Mouse (Mus musculus): Measurements from ENCODE around the gene Rph3al.

The Rph3al gene

DNA sequence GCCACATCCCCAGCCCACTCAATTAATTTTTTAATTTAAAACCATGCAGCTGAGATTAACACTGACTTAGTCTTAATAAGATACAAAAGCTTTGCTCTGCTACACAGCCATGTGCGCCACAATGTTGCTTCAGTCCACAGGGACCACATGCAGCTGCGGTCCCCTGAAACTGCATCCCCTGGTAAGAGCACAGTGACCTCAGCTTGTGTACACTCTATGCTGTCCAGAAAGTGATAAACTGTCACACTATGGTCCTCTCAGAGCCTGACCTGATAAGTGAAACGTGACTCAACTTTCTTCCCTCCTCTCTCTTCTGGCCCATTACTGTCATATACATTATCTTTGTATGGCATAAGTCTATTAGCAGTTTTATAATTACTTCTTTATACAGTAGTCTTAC lies 12.2 kb upstream of the Rph3al start:
- no peak for DNase-seq (ENCODE audit: low read depth, low spot score)

DNA sequence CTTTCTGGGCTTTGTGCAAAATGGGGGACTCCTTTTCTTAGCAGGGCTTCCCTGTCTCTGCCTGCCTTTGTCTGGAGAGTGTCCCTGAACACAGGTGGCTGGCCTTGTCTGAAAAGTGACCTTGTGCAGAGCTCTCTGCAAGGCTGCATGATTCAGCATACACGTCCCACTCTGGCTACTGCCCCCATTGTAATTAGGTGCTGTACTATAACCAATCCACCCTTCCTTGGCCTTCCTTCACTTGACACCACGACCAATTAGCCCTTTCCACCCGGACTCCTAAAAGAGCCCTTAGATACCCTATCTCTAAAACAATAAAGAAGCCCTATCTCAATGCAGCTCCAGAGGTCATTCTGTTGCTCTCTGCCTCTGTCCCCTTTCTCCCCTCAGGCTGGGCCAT lies 10.6 kb upstream of the Rph3al start:
- no peak for DNase-seq (ENCODE audit: low read depth, low spot score)

DNA sequence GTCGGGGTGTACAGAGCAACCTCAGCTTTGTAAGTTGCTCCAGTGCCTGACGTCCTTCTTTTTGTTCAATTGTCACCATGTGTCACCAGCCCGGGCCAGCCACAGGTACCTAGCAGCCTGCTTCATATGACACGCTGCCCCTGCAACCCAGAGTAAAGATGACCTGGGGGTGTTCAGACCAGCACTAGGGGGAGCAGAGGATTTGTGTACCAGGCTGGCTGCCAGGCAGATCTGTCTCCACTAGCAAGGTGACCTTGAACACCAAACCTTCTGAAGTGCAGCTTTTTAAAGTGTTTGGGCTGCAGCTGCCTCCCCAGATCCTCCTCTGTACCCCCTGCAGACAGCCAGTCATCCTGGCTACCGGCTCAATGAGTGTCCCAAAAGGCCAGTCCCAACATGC lies 9.0 kb upstream of the Rph3al start:
- DNase-seq (ENCODE audit: low read depth, low spot score), result no peak

DNA sequence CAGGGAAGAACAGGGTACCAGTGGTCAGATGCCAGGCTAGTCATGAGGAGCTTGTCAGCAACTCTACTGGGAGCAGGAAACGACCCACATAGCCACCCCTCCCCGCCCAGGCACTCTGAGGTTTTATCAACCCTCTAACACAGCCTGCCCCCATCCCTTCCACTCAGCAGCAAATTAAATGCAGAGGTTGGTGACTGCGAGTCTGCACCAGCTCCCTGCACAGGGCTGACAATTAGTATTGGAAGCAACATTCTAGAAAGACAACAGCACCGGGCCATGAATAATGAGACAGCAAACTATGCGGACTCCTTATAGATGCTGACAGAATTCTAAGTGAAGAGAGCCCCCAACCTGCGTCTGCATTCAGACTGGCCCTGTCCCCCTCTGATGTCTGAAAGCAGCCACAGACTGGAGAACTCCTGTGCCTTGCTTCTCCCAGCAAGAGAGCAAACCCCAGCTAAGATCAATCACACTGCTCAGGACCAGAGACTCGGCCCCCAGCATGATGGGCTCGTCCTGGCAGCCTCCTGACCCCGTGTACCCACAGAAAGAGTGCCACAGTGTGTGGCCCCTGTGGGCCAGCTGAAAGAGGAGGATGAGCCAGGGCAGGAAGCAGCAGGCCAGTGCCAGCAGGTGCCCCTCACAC lies 7.7 kb upstream of the Rph3al start:
- DNase-seq (ENCODE audit: low read depth, low spot score), result no peak

DNA sequence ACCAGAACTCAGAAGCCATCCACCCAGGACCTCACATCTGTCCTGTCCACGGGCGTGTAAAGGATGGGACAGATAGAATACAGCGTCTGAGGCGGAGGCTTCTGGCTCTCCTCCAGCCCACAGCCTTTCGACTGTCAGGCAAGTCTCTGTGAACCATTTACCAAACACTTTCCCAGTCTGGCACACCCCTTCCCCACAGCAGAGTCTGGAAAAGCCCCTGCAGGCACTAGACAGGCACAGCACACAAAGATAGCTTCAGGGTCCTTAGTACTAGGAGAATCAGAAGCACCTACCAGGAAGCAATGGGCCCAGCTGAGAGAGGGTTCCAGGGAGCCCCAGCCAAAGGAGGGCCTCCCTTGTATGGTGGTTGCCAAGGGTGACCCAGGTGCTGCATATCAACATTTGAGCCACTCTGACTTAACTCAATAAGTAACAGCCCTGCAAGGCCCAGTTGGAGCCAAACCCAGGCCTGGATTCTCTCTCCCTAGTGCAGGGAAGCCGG lies 808 bp downstream of the Rph3al start:
- DNase-seq (ENCODE audit: low read depth, low spot score), result no peak

DNA sequence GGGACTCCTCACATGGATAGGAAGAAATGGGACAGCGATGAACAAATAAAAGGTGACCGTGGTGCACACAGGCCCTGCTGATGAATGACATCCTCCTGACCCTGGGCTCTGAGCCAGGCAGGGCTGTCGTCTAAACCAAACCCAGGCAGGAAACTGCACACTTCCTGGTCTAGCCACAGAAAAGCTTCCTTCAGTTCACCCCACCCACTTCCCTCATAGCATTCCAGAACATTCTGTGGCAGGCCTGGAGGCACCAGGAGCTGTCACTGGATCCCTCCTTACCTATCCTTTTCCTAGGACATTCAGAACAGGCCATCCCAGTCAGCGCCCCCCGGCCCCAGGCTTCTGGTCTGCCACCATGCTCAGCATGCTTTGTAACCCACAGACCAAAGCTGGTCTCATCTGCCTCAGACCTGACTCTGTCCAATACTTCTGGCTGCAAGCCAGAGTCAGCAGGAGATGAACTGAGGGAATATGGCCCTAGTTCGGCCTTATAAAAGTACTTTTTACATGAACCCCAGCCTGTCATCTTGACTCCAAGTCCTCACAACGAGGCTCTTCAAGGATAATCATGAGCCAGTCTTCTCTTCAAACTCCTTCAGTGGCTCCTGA lies 2.3 kb downstream of the Rph3al start:
- DNase-seq (ENCODE audit: low read depth, low spot score), result peak; percentile 67

DNA sequence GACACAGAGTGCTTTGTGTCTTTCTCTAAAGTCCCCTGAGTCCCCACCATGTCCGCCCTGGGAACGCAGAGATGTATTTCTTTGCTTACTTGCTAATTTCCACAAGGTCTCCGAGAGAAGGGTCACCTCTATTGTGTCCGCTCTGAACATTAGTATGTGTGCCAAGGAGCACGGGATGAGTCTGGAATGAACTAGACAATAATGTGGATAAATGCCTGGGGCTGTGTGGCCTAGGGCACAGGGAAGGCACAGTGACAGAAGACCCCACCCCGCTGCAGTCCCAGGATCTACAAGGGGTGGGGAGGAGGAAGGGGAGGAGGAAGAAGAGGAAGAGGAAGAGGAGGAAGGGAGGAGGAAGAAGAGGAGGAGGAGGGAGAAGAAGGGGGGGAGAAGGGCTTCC lies 3.8 kb downstream of the Rph3al start:
- no peak for DNase-seq (ENCODE audit: low read depth, low spot score)

DNA sequence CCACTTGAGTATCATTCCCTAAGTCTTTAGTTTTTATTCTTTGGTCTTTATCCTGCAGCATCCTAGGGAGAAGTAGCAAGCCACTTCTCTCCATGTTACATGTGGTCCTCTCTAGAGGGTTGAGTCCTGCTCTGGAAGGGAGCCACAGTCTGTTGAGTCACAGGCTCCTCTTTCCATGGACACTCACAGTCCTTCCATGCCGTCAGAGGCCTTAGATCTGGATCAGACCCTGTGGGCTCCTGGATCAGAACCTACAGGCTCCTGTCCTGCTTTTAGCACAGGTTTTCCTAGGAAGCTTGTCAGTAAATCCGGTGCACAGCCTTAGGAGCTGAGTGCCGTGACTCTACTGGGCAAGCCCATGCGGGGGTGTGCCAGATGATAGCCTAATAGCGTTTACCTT lies 4.9 kb downstream of the Rph3al start:
- peak; percentile 25 for DNase-seq (ENCODE audit: low read depth, low spot score)

DNA sequence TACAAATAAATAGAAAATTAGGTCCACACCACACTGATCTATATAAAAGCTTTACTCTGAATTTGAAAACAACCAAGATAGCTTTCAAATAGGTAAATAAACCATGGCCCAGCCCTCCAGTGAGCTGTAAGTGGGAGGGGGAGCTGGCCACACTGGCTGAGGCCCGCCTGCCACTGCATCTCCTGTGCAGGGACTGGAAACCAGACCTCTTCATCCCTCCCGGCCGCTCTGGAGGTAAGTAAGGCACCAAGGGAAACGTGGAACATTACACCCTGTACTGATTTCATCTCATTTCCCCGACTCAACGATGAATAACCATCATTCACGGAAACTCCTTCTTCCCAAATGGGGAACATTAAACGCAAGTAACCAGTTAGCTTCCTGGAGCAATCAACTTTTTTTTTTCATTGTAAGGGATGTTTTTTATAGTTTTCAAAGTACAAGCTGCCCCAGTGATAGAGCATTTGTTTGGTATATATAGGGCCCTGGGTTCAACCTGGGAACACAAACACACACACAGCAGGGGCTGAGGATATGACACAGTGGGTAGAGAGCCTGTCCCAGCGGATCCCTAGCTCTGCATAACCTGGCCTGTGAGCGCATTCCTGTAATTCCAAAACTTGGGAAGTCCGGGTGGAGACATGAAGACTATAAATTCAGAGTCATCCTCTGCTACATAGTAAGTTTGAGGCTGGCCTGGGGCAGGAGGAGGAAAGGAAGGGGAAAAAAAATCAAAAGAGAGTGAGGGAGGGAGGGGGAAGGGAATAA lies 7.1 kb downstream of the Rph3al start:
- no peak for DNase-seq (ENCODE audit: low read depth, low spot score)

DNA sequence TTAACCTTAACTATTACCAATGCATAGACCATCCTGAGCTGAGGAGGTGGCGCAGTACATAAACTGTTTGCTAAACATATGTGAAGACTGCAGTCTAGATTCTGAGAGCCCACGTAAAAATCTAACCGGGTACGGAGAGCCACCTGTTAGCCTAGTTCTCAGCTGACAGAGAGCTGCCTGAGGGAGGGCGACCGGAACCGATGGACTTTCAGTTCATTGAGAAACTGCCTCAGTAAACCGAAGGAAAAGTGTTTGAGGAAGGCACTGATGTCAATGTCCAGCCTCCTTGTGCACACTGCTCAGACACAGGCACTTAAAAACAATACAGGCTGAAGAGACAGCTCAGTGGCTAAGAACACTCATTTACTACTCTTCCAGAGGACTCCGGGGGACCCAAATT lies 8.0 kb downstream of the Rph3al start:
- DNase-seq (ENCODE audit: low read depth, low spot score), result no peak

DNA sequence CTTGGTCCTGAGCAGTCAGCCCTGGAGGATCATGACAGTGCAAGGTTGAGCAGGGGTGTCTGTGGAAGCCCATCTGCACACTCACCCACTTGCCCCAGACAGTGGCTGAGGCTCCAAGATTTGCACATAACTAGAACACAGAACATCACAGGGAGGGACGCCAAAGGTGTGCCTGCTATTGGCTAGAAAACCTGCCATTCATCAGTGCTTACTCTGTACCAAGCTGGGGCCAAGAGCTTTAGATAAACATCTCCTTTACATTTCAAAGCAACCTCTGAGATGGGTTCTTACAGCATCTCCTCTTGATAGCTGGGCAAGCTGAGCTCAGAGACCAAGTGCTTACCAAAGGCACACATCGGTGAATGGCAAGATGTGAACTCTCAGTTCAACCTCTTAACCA lies 10.3 kb downstream of the Rph3al start:
- no peak for DNase-seq (ENCODE audit: low read depth, low spot score)

DNA sequence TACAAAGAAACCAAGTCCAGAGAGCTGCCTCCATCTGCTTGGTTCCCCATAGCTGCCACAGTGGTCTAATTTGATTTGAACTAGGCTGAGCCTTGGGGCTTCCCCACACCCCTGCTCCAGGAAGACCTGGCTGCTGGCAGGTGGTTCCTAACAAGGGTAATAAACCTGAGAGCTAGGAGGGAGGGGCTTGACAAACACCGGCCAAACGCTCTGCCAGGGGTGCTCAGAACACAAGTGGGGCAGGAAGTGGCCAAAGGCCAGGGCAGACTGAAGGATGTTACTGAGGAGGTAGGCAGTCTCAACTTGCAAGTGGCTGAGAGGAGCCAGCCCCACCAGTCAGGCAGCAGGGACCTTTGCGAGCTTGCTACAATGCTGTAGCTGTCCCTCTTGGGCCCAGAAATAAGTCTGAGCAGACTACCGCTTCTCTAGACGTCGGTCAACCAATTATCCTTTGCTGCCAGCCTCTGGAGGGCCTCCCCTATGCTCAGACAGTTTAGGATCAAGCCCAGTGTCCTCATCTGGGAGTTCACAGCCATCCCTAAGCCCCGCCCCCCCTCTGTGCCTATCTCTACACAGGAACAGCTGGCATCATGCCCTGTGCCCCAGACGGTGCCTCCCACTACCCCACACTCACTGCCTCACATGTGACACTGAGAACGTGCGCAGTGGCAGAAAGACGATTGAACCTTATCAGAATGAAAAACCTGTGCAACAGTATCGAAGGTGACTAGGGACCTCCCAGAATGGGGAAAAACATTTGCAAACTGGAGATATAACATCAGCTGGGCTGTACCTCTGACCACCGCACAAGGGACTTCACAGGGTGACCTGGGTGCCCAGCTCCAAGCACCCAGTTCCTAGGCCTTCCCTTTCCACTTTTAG lies 11.6 kb downstream of the Rph3al start:
- no peak for DNase-seq (ENCODE audit: low read depth, low spot score)

DNA sequence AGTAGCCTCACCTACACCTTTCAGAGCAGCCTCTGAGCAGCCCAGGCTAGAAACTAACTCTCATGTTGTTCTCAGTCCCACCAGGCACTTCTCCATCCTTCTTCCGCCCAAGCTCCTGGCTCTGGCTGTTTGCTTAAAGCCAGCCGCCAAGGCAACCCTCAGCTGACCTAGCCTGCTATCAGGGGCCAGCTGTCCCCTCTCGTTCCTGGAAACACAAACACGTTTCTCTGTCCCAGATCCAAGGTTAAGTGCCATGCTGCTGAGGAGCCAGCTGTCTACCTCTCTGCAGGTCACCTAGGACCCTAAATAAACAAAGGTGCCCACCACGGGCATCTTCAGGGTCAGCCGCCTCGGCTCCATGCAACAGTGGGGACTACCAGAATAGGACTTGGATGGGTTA lies 12.4 kb downstream of the Rph3al start:
- DNase-seq (ENCODE audit: low read depth, low spot score), result no peak

DNA sequence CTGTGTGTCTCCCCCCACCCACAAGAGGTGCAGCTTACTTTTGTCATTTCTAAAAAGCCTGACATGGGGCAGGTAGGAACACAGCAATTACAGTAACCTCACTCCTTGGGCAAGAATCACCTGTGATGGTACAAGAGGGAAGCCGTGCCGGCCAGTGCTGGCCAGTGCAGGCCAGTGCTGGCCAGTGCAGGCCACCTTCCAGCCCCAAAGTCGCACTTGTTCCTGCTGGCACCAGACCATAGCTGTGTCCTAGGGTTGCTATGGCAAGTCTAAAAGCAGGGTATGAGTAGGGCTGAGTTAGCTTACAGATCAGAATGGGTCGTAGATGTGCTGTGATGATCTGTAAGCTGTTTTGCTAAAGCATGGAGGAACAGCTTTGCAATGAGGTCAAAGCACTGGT lies 15.5 kb downstream of the Rph3al start:
- DNase-seq (ENCODE audit: low read depth, low spot score), result no peak

DNA sequence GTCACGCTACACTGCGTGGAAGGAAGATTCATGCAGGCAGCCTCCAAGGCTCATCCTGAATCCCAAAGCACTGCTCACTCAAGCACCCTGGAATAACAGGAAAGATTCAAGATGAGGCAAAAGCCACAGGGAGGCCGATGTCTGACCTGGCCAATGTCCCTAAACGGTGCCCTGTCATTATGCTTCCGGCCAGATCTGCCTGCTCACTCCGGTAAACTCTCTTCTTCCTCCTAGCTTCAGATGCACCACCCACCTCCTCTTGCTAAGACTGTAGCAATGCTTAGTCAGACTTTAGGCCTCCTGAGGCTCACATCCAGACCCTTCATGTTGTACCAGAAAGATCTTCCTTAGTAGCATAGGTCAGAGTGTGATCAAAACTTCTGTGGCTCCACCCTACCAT lies 19.1 kb downstream of the Rph3al start:
- no peak for DNase-seq (ENCODE audit: low read depth, low spot score)

DNA sequence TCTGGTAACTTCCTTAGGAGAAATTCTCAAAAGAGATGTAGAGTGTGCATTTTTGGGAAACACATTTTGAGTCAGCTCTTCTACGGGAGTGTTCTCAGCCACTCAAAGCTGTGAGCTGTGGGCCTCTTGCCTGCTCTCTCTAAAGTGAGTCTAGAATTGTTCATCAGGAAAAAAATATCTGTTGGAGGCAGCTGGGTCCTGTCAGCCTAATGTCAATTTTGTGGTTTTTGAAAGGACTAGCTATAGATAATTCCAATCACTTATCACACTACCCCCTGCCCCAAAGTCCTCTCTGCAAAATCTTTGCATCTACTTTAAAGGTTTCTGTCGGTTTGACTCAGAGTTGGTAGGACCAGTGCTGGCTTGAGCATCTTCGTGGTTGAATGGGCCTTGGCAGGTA lies 20.9 kb downstream of the Rph3al start:
- no peak for DNase-seq (ENCODE audit: low read depth, low spot score)

DNA sequence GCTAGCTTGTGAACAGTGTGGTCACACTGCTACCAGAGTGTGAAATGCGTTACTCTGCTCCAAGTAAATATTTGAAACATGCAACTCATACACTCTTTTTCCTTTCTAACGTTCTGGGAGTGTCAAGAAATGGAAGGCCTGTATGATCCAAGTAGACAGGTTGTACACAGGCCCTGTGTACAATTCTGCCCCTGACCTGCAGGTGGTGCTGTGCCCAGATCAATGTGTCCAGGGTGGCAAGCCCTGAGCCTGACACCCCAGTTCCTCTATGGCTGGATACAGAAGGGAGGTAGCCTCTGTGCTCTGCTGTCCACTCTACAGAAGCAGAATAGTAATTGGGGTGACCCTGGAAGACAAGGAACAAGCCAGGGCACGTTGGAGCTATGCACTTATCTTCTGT lies 24.3 kb downstream of the Rph3al start:
- DNase-seq (ENCODE audit: low read depth, low spot score), result peak; percentile 22

DNA sequence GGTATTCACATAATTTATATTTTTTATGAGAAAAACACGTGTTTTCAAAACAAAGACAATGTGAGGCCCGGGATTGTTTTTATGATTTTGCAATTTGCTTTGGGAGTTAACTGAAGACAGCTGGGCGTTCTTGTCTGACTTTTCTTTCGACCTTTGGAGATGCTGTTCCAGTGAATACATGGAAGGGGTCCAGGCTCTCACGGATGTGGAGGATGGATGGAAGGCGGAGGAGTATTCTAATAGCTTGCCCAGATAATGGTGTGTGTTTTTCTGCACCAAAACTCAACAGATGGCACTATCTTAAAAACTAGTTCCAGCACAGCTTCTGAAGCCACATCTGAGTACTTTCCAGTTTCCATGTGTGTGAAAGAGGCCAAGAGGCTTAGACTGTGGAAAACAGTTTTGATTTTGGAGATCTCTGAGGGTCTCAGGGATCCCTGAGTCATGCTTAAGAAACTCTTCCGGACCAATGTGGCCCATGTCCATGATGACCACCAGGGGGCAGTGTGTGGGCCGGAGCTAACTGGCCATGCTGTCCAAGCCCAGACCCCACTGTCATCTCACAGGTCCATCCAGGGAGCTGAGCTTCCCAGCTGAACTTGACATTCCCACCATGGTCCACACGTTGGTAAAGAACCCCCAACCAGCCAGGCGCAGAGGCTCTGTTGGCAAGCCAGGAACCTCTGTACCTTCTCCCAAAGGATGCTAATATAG lies 25.1 kb downstream of the Rph3al start:
- DNase-seq (ENCODE audit: low read depth, low spot score), result peak; percentile 53

DNA sequence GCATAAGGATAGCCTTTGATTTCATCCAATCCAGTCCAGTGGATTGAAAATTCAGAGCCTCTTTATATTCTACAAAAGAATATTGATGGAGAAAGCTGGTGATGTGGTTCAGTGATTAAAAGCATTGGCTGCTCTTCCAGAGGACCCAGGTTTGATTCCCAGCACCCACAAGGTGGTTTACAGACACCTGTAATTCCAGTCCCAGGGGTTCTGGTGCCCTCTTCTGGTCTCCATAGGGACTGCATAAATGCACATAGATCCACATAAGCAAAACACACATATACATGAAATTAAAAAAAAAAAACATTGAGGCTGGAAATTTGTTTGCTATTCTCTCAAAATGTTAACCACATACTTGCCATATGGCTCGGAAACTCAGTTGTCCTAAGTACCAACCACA lies 26.3 kb downstream of the Rph3al start:
- peak; percentile 9 for DNase-seq (ENCODE audit: low read depth, low spot score)

DNA sequence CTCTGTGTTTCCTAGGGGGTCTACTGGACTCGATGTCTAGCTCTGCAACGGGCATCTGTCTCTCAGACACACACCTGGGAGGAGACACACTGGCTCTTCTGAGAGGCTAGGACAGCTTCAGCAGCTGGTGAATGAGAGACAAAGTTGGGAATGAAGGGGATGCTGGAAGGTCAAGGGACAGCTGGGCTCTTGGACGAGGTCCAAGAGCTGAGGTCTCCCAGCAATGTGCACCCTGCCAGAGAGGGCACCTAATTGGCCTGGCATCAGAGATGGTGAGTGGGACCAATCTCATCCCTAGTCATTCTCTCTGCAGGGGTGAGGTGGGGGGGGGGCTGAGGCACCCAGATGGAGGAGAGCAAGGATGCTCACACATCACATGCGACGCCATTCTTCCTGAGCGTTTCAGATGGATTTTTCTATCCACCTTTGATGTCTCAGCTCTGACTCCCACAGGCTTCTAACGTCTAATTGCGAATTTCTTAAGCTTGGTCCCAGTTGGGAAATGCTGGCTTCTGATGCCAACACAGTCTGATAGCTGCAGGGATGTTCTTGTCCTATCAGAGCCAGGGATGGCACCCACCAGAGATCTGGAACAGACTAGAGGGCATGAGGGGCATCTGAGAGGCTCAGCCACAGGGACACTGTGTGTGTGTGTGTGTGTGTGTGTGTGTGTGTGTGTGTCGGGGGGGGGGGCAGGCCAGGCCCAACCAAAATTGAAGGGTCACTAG lies 28.4 kb downstream of the Rph3al start:
- DNase-seq (ENCODE audit: low read depth, low spot score), result no peak

DNA sequence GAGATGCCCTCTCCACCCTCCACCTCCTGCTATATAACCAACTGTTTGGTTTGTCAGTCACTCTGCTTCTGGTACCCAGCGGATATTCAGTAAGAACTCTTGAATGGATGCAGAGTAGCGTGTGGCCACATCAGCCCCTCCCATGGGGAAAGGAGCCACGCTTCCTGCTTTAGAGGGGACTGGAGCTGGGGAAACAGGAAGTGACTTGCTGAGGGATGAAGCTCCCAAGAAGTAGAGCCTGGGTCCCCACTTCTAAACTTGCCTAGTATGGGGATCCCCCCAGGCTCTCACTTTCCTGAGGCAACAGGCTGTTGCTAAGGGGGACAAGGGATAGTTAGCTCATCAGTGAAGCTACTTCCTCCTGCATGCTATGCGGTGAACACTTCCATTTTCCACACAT lies 30.8 kb downstream of the Rph3al start:
- no peak for DNase-seq (ENCODE audit: low read depth, low spot score)
